Comparison of ENCODE assay signal across 19 mouse cellular contexts in the genomic region with DNA sequence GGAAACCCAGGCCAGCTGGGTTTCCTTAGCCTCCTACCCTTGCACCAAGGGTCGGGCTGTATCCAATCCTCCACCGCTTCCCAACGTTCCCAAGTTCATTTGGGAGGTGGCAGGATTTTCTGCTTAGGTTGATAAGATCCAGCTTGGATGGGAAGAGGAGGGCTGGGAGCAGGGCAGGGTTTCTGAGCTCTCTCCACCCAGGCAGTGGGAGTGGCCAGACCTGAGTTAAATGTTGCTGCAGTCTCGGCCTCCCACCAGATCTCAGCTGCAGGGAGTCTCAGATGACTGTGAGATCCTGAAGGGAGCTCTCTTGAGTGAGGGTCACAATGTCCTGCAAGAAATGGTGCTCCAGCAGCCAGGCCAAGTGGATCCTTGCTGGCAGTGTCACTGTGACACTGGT. TPM values are rescaled to one million over a fixed set of nuclear protein-coding genes. Genes with fewer than 3 reads are reported as not detected.
DNase-seq lines count a peak whose midpoint lies in the region; TF ChIP-seq lines count a peak whose summit lies in the region.
"Had no signal": no experiment of that assay in that cellular context is flagged by ENCODE, and none has a peak within 500 bp of the region (broad histone marks: within the 10 kb centered on the region; RNA-seq: fewer than 3 reads in every experiment).

Gene Fam151a (plus strand): TSS at position 254 of the 400 bp plus-strand sequence.

- WGBS in kidney, adult 2 months: 44% methylated on average over 4 of the region's 4 CpGs
- 63% methylated on average over 4 of the region's 4 CpGs for WGBS in hindbrain, embryonic 10.5 days

- 0 out of 2 replicates have a peak within 1 kb of the TSS, but pooled peaks have one; percentile 7 for H3K27ac ChIP-seq in kidney, adult 2 months (ENCODE audit: insufficient read depth, low read depth, low read length)
- no peak within 1 kb of the TSS for H3K27ac ChIP-seq in hindbrain, embryonic 10.5 days
- H3K27ac ChIP-seq: forebrain, embryonic 15.5 days; limb, embryonic 15.5 days; midbrain, embryonic 13.5 days had no signal

- peak within 1 kb of the TSS; percentile 67 for H3K4me3 ChIP-seq in kidney, adult 2 months (ENCODE audit: insufficient read depth, low read depth, low read length)
- H3K4me3 ChIP-seq in hindbrain, embryonic 10.5 days: no peak within 1 kb of the TSS
- H3K4me3 ChIP-seq: forebrain, embryonic 15.5 days; heart, embryonic 12.5 days; limb, embryonic 15.5 days; midbrain, embryonic 13.5 days; myocyte had no signal

- no peaks in the 10 kb centered on the region for H3K27me3 ChIP-seq in kidney, adult 2 months (replicated peaks; ENCODE audit: control insufficient read depth, insufficient read depth, low read length)
- no peaks in the 10 kb centered on the region; the same call in 1 of the 2 replicates for H3K27me3 ChIP-seq in hindbrain, embryonic 10.5 days (ENCODE audit: insufficient read depth, poor library complexity, severe bottlenecking)
- H3K27me3 ChIP-seq: forebrain, embryonic 15.5 days; heart, embryonic 12.5 days; limb, embryonic 15.5 days; midbrain, embryonic 13.5 days had no signal

- no peak for TF ChIP-seq CTCF in kidney, adult 2 months (conservative IDR thresholded peaks at IDR 0.05; ENCODE audit: insufficient read depth, insufficient read length, low read depth, low read length)

- H3K36me3 ChIP-seq in kidney, adult 2 months (ENCODE audit: control insufficient read depth, insufficient read depth, low read length): no peaks in the 10 kb centered on the region
- no peaks in the 10 kb centered on the region for H3K36me3 ChIP-seq in hindbrain, embryonic 10.5 days
- H3K36me3 ChIP-seq: forebrain, embryonic 15.5 days; heart, embryonic 12.5 days; limb, embryonic 15.5 days; midbrain, embryonic 13.5 days had no signal

- H3K4me1 ChIP-seq in kidney, adult 2 months (ENCODE audit: control insufficient read depth, insufficient read depth, low read length): peaks cover 2% of the 10 kb centered on the region; the same call in 1 of the 2 replicates
- H3K4me1 ChIP-seq in hindbrain, embryonic 10.5 days (replicated peaks): no peaks in the 10 kb centered on the region; the same call in 1 of the 2 replicates
- H3K4me1 ChIP-seq: forebrain, embryonic 15.5 days; heart, embryonic 12.5 days; limb, embryonic 15.5 days; midbrain, embryonic 13.5 days had no signal

- peak; percentile 87 for TF ChIP-seq POLR2A in kidney, adult 2 months (IDR thresholded peaks at IDR 0.05; ENCODE audit: low read depth, low read length)

- peak; percentile 25 for DNase-seq in lung, postnatal 10 days
- DNase-seq in lung, adult 18-20 months: no peak
- peak; percentile 76 for DNase-seq in kidney, adult 2 months
- DNase-seq in kidney, postnatal 14 days: peak; percentile 67
- no peak for DNase-seq in embryo, embryonic 9.5 days (ENCODE audit: extremely low spot score)
- no peak for DNase-seq in hindbrain, embryonic 10.5 days (ENCODE audit: low spot score)
- DNase-seq in spleen, adult 12 weeks (ENCODE audit: low spot score): no peak
- DNase-seq: adrenal gland, postnatal 10 days; cerebellum, adult 11 months; cerebellum, postnatal 14 days; layer of hippocampus, adult 9-11 months; retina, postnatal 1 day; thymus, postnatal 36 days had no signal

- no peaks in the 10 kb centered on the region for H3K9me3 ChIP-seq in hindbrain, embryonic 10.5 days
- H3K9me3 ChIP-seq: forebrain, embryonic 15.5 days; heart, embryonic 12.5 days; limb, embryonic 15.5 days; midbrain, embryonic 13.5 days had no signal

RNA-seq across cellular contexts. Expression of gene Fam151a, which starts in this region (rescaled TPM):
- polyA plus RNA-seq in kidney, adult 2 months (2012; rRNA removed): 265 and 295 TPM in 2 replicates
- not detected in 2 replicates for polyA plus RNA-seq in hindbrain, embryonic 10.5 days (2016; fragmentation: Nextera tagmentation; extraction: Ambion mirVana)
- polyA plus RNA-seq: brain, embryonic 14.5 days; forebrain, embryonic 15.5 days; heart, embryonic 12.5 days; midbrain, embryonic 13.5 days; myocyte had no signal

Comparison
In these comparisons a context has a peak if more than half of its experiments do, and no peak if none do; other contexts are left out.
1. RNA of gene Fam151a (polyA plus RNA-seq): 265 to 295 TPM in kidney, adult 2 months; not detected in hindbrain, embryonic 10.5 days; every median in the first group is over 100 times any median in the second.
2. DNase-seq: peak in lung, postnatal 10 days (single experiment), kidney, adult 2 months (single experiment) and kidney, postnatal 14 days (single experiment); none in lung, adult 18-20 months (0 of 2), embryo, embryonic 9.5 days (single experiment), hindbrain, embryonic 10.5 days (single experiment) and spleen, adult 12 weeks (single experiment).